Mouse (Mus musculus) midbrain, embryonic 16.5 days (tissue): ENCODE measurements around the gene Supt20. TPM values are rescaled to one million over a fixed set of nuclear protein-coding genes. Genes with fewer than 3 reads are reported as not detected.

Experiments used
- ATAC-seq: fragments of 200-750 bp; cut with Nextera tagmentation; 2 replicates; pipeline ENCODE4 v1.8.0; 2017; ENCODE audit warnings: moderate TSS enrichment
- H3K27ac ChIP-seq: fragments of 300-500 bp; sonication (generic); 2 replicates; pipeline ENCODE4 v1.5.1; 2014; ENCODE audit warnings: mild to moderate bottlenecking, low read length, mixed read lengths
- H3K27me3 ChIP-seq: fragments of 300-500 bp; sonication (generic); 2 replicates; pipeline ENCODE4 v1.6.1; 2014; ENCODE audit warnings: low read depth, low read length, mixed read lengths; ENCODE audit not compliant: control insufficient read depth, insufficient read depth
- H3K36me3 ChIP-seq: fragments of 300-500 bp; sonication (generic); 2 replicates; pipeline ENCODE4 v1.6.1; 2014; ENCODE audit warnings: mild to moderate bottlenecking, low read length, moderate library complexity, mixed read lengths; ENCODE audit not compliant: control insufficient read depth, insufficient read depth
- H3K4me1 ChIP-seq: fragments of 300-500 bp; sonication (generic); 2 replicates; pipeline ENCODE4 v1.6.1; 2014; ENCODE audit warnings: mild to moderate bottlenecking, low read length, mixed read lengths; ENCODE audit not compliant: control insufficient read depth, insufficient read depth
- H3K4me2 ChIP-seq: fragments of 300-500 bp; sonication (generic); 2 replicates; pipeline ENCODE4 v1.6.1; 2014; ENCODE audit warnings: mild to moderate bottlenecking, low read length, mixed read lengths
- H3K4me3 ChIP-seq: fragments of 300-500 bp; sonication (generic); 2 replicates; pipeline ENCODE4 v1.5.1; 2014; ENCODE audit warnings: low read depth, mild to moderate bottlenecking, low read length, moderate library complexity, mixed read lengths
- H3K9ac ChIP-seq: fragments of 300-500 bp; sonication (generic); 2 replicates; pipeline ENCODE4 v1.6.1; 2014; ENCODE audit warnings: low read depth, low read length, mixed read lengths
- H3K9me3 ChIP-seq: fragments of 300-500 bp; sonication (generic); replicated peaks from 2 replicates; pipeline ENCODE4 v1.6.1; 2014; ENCODE audit warnings: mild to moderate bottlenecking, low read length, mixed read lengths; ENCODE audit not compliant: control insufficient read depth, poor library complexity, severe bottlenecking
- WGBS: fragments of 180-500 bp; shearing (Covaris S2); extraction: QIAGEN DNeasy Blood & Tissue Kit; methylation state at CpG from one replicate; pipeline ENCODE4 v1.1.7; 2014; 5-methylcytosine and 5-hydroxymethylcytosine counted together
- polyA plus RNA-seq: library from polyadenylated mRNA; unstranded; fragments of >200 nt; fragmentation: Nextera tagmentation; extraction: Ambion mirVana; gene quantifications from 2 replicates; pipeline ENCODE4 v1.2.1, GENCODE M21; 2015

Gene Supt20
- polyA plus RNA-seq, 1 experiment from 2014 or later, result 89.9 TPM

GRCm38 (mm10) chr3:54668141-54668540 is 24.5 kb upstream of the Supt20 start:
- Histone ChIP-seq H3K9ac (no peak overlapping the region), H3K36me3 (no peaks in the 10 kb centered on the region), H3K4me1 (0 out of 2 replicates have a peak, but pooled peaks cover 2% of the 10 kb centered on the region), H3K4me3 (no peak overlapping the region), H3K27me3 (no peaks in the 10 kb centered on the region), H3K4me2 (no peak overlapping the region), H3K9me3 (no peaks in the 10 kb centered on the region), H3K27ac (no peak overlapping the region)
- WGBS, result 85% methylated on average over 3 of the region's 3 CpGs
- ATAC-seq, result no peak

GRCm38 (mm10) chr3:54668722-54669121 is 23.9 kb upstream of the Supt20 start:
- no peaks in the 10 kb centered on the region for H3K27me3 ChIP-seq
- no peak overlapping the region for H3K4me3 ChIP-seq
- no peak for ATAC-seq
- H3K4me1 ChIP-seq, result 0 out of 2 replicates have a peak, but pooled peaks cover 2% of the 10 kb centered on the region
- no peaks in the 10 kb centered on the region for H3K9me3 ChIP-seq
- no peak overlapping the region for H3K27ac ChIP-seq
- 88% methylated on average over 6 of the region's 6 CpGs for WGBS
- H3K9ac ChIP-seq, result no peak overlapping the region
- no peak overlapping the region for H3K4me2 ChIP-seq
- H3K36me3 ChIP-seq, result no peaks in the 10 kb centered on the region

GRCm38 (mm10) chr3:54669559-54669958 is 23.0 kb upstream of the Supt20 start:
- Histone ChIP-seq H3K4me3 (no peak overlapping the region), H3K36me3 (no peaks in the 10 kb centered on the region), H3K9me3 (no peaks in the 10 kb centered on the region), H3K9ac (no peak overlapping the region), H3K27ac (no peak overlapping the region), H3K4me1 (0 out of 2 replicates have a peak, but pooled peaks cover 2% of the 10 kb centered on the region), H3K4me2 (no peak overlapping the region), H3K27me3 (no peaks in the 10 kb centered on the region)
- ATAC-seq, result no peak
- 85% methylated on average over 6 of the region's 6 CpGs for WGBS

- Histone ChIP-seq H3K9ac (no peak overlapping the region), H3K9me3 (no peaks in the 10 kb centered on the region), H3K27ac (no peak overlapping the region), H3K27me3 (no peaks in the 10 kb centered on the region), H3K4me1 (0 out of 2 replicates have a peak, but pooled peaks cover 2% of the 10 kb centered on the region), H3K4me2 (no peak overlapping the region), H3K36me3 (no peaks in the 10 kb centered on the region), H3K4me3 (no peak overlapping the region)
- WGBS, result 78% methylated on average over 3 of the region's 3 CpGs
- peak; percentile 25; the same call in 1 of the 2 replicates for ATAC-seq
Observed at GRCm38 (mm10) chr3:54672111-54672510, 20.5 kb upstream of the Supt20 start.

- Histone ChIP-seq H3K9ac (no peak overlapping the region), H3K27ac (no peak overlapping the region), H3K4me3 (no peak overlapping the region), H3K4me2 (no peak overlapping the region), H3K9me3 (no peaks in the 10 kb centered on the region), H3K36me3 (no peaks in the 10 kb centered on the region), H3K4me1 (0 out of 2 replicates have a peak, but pooled peaks cover 2% of the 10 kb centered on the region), H3K27me3 (no peaks in the 10 kb centered on the region)
- WGBS, result 49% methylated on average over 13 of the region's 13 CpGs
- ATAC-seq, result peak; percentile 56; the same call in 1 of the 2 replicates
Observed at GRCm38 (mm10) chr3:54672557-54673529, 19.8 kb upstream of the Supt20 start.

- Histone ChIP-seq H3K4me1 (0 out of 2 replicates have a peak, but pooled peaks cover 2% of the 10 kb centered on the region), H3K4me3 (no peak overlapping the region), H3K9ac (no peak overlapping the region), H3K9me3 (no peaks in the 10 kb centered on the region), H3K27me3 (no peaks in the 10 kb centered on the region), H3K4me2 (no peak overlapping the region), H3K27ac (no peak overlapping the region), H3K36me3 (no peaks in the 10 kb centered on the region)
- WGBS, result 75% methylated on average over 2 of the region's 2 CpGs
- ATAC-seq, result no peak
Observed at GRCm38 (mm10) chr3:54676818-54677217, 15.8 kb upstream of the Supt20 start.

- no peak overlapping the region for H3K4me2 ChIP-seq
- ATAC-seq, result no peak
- no peaks in the 10 kb centered on the region for H3K27me3 ChIP-seq
- H3K4me1 ChIP-seq, result no peaks in the 10 kb centered on the region
- no peak overlapping the region for H3K27ac ChIP-seq
- no peak overlapping the region for H3K4me3 ChIP-seq
- no peaks in the 10 kb centered on the region for H3K36me3 ChIP-seq
- H3K9ac ChIP-seq, result no peak overlapping the region
- WGBS, result 71% methylated on average over 6 of the region's 6 CpGs
- no peaks in the 10 kb centered on the region for H3K9me3 ChIP-seq
Observed at GRCm38 (mm10) chr3:54681310-54682204, 11.1 kb upstream of the Supt20 start.

GRCm38 (mm10) chr3:54685202-54685601 is 7.4 kb upstream of the Supt20 start:
- H3K4me1 ChIP-seq, result no peaks in the 10 kb centered on the region
- no peak overlapping the region for H3K4me2 ChIP-seq
- 88% methylated on average over 3 of the region's 3 CpGs for WGBS
- no peak overlapping the region for H3K27ac ChIP-seq
- H3K36me3 ChIP-seq, result no peaks in the 10 kb centered on the region
- H3K9ac ChIP-seq, result no peak overlapping the region
- ATAC-seq, result no peak
- no peak overlapping the region for H3K4me3 ChIP-seq
- H3K9me3 ChIP-seq, result no peaks in the 10 kb centered on the region
- H3K27me3 ChIP-seq, result no peaks in the 10 kb centered on the region
